Mouse (Mus musculus): Measurements from ENCODE around the gene Tdg.
"Not testable (repeated sequence)": the region's sequence is repeated elsewhere in the genome, so short reads cannot be mapped to it uniquely, and the experiment has no call there.

Tdg gene

DNA sequence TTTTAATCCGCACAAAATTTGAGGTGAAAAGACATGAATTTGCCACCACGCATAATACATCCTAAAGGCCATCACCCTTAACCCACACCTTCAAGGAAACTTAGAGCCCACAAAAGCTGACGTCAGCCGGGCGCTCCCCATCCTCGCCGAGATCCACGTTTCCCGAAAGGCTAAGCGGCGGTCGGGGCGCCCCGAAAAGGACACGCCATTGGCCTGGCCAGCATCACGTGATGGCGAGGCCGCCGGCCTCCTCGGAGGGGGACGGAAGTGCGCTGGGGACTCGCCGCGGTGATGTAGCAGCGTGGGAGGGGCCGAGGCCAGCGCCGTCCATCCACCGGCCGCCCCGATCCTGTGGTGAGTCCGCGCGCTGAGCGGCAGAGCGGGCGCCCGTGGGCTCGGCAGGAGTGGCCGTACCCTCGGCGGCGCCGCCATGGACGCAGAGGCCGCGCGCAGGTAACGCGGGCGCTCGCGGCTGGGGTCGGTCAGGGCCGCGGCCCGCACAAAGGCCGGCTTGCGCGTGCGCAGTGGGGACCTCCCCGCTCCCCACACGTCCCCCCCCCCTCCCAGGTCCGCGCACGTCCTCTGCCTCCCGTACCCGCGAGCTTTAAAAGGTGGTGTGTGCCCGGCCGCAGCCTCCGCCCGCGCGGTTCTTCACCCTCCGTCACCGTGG is at the start of gene Tdg:
Gene Tdg, plus strand, starts transcription at position 243 of the 670 bp plus-strand sequence.
- DNase-seq (ENCODE audit: low spot score) = peak; percentile 95

GRCm38 (mm10) chr10:82589673-82590072 is 40.0 kb upstream of the Tdg start:
- not testable (repeated sequence) for DNase-seq (ENCODE audit: low spot score)

GRCm38 (mm10) chr10:82594421-82594820 is 35.2 kb upstream of the Tdg start:
- DNase-seq (ENCODE audit: low spot score) = not testable (repeated sequence)

- no peak for DNase-seq (ENCODE audit: low spot score)
Observed at GRCm38 (mm10) chr10:82622235-82622634, 7.4 kb upstream of the Tdg start.

GRCm38 (mm10) chr10:82622671-82623552 is 6.7 kb upstream of the Tdg start, which contains the start of gene 1190007I07Rik:
TSS of gene 1190007I07Rik (minus strand) at chr10:82623228.
- peak; percentile 82 for DNase-seq (ENCODE audit: low spot score)

DNA sequence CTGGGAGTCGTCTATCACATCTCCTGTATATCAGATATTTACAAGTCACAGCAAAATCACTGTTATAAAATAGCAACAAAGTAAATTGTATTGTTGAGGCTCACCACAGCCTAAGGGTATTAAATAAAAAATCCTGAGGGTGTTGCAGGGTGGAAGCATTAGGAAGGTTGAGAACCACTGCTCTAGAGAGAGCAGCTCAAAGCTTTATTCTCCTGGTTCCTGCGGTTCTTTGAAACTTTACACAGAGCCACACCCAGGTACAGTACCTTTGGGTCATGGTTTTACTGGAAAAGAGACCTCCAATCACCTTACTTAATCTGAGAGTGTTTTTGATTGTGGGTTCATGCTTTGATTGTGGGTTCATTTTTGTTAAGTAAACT is 6.1 kb upstream of the Tdg start:
- not testable (repeated sequence) for DNase-seq (ENCODE audit: low spot score)

GRCm38 (mm10) chr10:82629111-82629585 is 480 bp upstream of the Tdg start:
- no peak for DNase-seq (ENCODE audit: low spot score)

DNA sequence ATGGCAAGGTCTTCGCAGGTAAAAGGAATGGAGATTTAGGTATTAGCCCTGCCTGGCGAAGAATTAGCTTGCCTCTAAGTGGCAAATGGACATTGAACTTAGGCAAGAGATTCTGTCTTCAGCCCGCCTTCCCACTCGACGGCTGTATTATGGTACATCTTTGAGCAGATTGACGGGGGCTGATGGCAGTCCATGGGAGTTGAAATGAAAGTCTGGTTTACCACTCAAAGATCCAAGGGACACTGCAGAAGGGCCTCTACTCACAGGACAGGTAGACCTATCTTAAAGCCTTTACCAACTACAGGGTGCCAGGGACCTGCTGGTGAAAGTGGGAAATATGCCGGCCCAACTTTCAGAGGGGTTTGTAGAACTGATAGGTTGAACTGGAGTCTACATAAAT is 869 bp downstream of the Tdg start:
- no peak for DNase-seq (ENCODE audit: low spot score)

DNA sequence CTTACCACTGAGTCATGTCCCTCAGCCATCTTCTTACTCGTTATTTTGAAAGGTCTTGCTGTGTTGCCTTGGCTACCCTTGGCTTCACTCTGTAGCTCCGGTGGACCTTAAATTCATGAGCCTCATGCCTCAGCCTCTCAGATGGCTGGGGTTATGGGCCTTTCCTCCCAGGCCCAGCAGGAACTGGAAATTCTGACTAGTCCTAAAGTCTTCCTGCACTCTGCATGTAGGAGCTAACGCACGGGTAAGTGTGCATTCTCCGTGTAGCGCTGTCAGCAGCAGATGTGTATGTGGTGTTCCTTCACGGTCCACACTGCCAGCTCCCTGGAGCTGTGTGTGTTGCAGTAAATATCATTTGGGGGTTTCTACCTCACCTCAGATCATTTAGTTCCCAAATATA is 1.5 kb downstream of the Tdg start:
- no peak for DNase-seq (ENCODE audit: low spot score)

DNA sequence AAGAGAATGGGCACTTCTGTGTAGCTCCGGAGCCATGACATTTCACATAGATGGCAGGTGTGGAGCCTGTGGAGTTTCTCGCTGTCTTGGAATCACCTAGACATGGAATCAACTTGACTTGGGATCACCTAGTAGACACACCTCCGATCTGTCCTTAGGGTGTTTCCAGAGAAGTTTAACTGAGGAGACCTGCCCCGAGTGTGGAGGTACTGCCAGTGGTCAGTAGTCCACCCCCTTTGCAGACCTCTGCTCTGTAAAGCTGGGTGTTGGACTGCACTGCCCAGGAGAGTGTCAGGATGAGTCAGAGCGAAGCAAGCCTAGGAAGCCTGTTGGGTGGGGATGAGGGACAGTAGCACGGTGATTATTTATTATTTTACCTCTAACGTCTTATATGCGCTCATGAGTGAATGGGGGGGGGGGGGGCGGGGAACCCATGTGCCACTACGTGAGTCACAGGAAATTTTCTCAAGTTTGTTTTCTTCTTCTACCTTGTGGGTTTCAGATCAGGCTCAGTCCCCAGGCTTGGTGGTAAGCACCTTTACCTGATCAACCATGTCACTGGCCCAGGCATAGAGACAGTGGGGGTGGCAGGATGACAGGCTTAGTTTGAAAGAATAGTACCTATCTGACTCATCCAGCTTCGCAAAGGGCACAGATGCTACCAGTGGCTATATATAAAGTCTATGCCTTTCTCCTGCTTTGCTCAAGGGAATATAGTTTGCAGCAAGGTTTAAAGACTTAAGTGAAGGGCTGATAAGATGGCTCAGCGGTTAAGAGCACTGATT is 3.1 kb downstream of the Tdg start:
- DNase-seq (ENCODE audit: low spot score) = peak; percentile 20

DNA sequence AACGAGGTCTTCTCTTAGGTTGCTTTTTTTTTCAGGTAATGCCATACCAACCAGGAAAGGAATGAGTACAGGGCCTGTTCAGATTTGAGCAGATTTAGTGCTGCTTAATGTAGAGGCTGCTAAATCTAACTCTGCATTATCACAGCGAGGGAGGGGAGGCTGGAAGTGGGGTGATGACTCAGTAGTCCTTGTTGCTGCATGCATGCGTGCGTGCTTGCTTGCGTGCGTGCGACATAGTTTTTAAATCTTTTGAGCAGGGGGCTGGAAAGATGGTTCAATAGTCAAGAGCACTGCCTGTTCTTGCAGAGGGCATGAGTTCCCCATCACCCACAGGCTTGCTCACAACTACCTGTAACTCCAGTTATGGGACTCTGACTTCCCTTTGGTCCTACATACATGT is 4.7 kb downstream of the Tdg start:
- DNase-seq (ENCODE audit: low spot score) = no peak

- DNase-seq (ENCODE audit: low spot score) = no peak
Observed at GRCm38 (mm10) chr10:82636321-82636720, 6.7 kb downstream of the Tdg start.

DNA sequence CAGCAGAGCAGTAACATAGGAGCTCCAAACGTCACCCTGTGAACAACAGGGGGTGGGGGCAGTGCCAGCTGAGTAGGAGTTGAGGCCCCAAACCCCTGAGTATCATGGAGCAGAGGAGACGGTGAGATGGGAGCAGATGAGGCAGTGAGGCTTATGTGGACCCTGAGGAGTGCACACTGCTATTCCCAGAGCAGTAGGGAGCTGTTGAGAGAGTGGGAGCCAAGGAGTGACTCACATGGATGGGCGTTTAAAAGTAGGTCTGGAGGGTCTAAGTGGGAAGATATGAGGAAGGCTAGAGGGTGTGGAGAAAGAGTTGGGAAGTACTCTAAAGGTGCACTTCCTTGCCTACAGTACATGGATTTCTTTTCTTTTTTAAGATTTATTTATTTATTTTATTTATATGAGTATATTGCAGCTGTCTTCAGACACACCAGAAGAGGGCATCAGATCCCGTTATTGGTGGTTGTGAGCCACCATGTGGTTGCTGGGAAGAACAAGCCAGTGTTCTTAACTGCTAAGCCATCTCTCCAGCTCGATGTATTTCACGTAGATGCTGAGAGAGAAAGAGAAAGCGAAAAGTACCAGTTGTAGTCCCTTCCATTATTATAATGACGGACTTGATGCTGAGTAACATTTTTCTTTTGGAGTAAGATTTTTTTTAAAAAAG is 9.5 kb downstream of the Tdg start:
- DNase-seq (ENCODE audit: low spot score) = no peak

DNA sequence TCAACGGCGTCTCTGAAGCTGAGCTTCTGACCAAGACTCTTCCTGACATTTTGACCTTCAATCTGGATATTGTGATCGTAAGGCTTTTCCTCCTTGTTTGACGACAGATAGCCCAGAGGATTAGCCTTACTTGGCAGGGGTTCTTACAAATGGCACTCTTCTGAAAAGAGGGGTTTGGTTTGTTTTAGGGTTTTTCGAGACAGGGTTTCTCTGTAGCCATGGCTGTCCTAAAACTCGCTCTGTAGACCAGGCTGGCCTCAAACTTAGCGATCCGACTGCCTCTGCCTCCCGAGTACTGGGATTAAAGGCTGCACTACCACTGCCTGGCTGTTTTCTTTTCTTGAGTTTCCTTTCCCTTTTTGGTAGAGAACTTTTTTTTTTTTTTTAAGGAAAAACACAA is 11.9 kb downstream of the Tdg start:
- no peak for DNase-seq (ENCODE audit: low spot score)

DNA sequence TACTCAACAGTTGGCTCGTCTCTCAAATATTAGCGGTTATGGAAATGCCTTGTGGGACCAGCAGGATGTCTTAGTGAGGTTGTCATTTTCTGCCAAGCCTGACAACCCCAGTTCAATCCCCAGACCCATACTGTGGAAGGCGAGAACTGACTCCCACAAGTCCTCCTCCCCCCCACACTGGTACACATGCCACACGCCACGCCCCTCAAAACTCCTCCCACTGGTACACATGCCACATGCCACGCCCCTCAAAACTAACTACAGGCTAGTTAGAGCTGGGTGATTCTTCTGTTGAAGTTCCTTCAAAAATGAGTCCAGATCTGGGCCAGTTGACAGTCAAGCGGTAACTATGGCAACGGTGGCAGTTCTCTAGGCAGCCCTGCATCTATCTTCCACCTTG is 16.5 kb downstream of the Tdg start:
- no peak for DNase-seq (ENCODE audit: low spot score)

- no peak for DNase-seq (ENCODE audit: low spot score)
Observed at GRCm38 (mm10) chr10:82647205-82647811, 17.7 kb downstream of the Tdg start.

GRCm38 (mm10) chr10:82651221-82651620 is 21.6 kb downstream of the Tdg start:
- DNase-seq (ENCODE audit: low spot score) = no peak

DNA sequence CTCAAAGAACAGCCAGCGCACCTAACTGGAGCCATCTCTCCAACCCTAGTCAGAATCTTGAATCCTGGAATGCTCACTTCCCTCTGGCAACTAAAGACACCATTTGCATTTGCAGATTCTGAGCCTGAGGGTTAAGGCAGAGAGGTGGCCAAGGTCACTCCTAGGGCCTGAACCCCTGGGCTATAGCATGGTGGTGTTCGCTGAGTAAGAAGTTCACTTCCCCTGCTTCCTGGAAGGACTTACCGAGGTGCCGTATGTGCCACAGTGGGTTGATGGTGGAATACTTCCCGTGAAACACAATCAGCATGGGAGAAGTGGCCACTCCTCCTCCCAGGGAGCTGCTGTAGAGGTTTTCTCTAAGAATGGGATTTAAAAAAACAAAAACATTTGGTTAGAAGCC is 23.0 kb downstream of the Tdg start:
- DNase-seq (ENCODE audit: low spot score) = no peak

GRCm38 (mm10) chr10:82654581-82654980 is 25.0 kb downstream of the Tdg start:
- DNase-seq (ENCODE audit: low spot score) = no peak

GRCm38 (mm10) chr10:82661820-82662219 is 32.2 kb downstream of the Tdg start:
- peak; percentile 3 for DNase-seq (ENCODE audit: low spot score)

DNA sequence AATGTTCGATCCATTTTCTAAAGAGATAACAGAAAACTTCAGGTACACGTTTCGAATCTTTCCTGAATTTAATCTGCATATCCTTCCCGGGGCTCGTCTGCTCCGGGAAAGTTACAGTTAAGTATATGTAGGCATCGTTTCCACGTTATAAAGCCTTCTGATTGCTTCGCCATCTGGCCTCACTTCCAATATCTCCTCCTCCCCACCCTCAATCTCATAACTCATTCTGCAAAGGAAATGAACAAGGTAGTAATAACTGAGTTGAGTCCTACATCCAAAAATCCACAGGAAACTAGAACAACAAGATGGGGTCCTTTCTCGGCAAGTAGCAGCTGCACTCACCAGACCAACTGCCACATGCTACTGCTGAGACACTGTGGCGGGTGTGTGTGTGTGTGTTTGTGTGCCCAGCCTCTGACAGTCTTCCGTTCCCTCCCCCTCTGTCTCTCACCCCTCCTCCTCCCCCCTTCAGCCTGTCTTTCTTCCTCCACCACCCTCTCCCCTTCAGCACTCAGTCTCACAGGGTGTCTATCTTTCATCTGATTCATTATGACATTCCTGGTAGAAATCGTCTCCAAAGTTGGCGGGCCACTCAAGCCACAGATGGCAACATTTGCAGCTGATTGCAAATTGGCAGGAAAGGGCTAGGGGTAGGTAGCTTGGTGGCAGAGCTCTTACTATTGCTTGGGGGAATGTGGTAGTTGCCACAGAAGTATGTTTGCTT is 32.8 kb downstream of the Tdg start:
- peak; percentile 46 for DNase-seq (ENCODE audit: low spot score)
